Mouse (Mus musculus): Measurements from ENCODE around the gene Ggn.

DNA sequence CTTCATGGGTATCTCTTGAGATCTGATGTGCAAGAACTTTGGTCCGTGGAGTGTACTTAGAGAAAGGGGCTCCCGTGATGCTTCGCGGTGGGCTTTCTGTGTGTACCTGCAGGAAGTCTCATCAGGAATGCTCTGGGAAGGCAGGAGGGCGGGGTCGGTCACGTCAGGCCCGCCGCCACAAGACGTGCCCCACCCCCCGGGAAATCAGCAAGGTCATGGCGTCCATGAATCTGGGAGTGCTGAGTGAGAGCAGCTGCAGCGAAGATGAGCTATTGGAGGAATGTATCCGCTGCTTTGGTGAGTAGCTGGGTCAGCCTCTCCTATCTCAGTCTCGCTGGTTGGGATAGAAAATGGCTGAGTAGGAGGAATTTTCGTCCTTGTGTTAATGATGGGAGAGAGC is 32.6 kb upstream of the Ggn start:
- no peak for TF ChIP-seq CTCF (IDR thresholded peaks at IDR 0.05; ENCODE audit: low read depth, low read length)
- TF ChIP-seq POLR2A (IDR thresholded peaks at IDR 0.05; ENCODE audit: borderline replicate concordance, low read depth, low read length): no peak
